Mouse (Mus musculus): Measurements from ENCODE around the gene 4930556J24Rik. TPM values are rescaled to one million over a fixed set of nuclear protein-coding genes. Genes with fewer than 3 reads are reported as not detected.
"Not testable (repeated sequence)": the region's sequence is repeated elsewhere in the genome, so short reads cannot be mapped to it uniquely, and the experiment has no call there.

4930556J24Rik gene
- polyA plus RNA-seq, 1 experiment from 2014 or later: 0.18 TPM

DNA sequence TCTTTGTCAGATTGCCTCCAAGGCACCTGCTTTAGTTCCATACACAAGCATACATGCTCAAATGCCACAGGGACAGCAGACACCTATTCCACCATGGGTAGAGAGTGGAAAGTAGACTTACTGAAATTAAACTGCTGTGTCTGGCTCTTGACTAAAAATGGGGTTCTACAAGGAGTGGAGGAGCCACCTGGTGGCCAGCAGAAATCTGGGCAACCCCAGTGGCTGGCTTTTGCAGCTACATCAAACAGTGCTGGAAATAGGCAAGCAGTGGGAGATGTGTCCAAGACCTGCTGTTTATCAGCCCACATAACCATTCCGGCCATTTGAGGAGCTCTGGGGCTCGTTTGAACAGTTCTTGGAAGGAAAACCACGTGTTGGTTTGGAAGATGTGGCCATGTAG, 6.7 kb downstream of the 4930556J24Rik start:
- Histone ChIP-seq H3K36me3 (peaks cover 68% of the 10 kb centered on the region), H3K9me3 (no peaks in the 10 kb centered on the region), H3K27ac (no peak overlapping the region), H3K4me1 (peaks cover 3% of the 10 kb centered on the region), H3K9ac (no peak overlapping the region), H3K4me2 (replicated peaks) (no peak overlapping the region), H3K27me3 (no peaks in the 10 kb centered on the region), H3K4me3 (no peak overlapping the region)
- WGBS: 87% methylated on average over 3 of the region's 3 CpGs
- no peak for ATAC-seq (ENCODE audit: insufficient number of reproducible peaks, insufficient read depth, low FRiP score, low TSS enrichment)

GRCm38 (mm10) chr11:3964416-3965172, 12.0 kb downstream of the 4930556J24Rik start:
- H3K36me3 ChIP-seq: peaks cover 15% of the 10 kb centered on the region
- H3K27me3 ChIP-seq: no peaks in the 10 kb centered on the region
- whole genome bisulfite sequencing: 15% methylated on average over 11 of the region's 11 CpGs
- peaks cover 7% of the 10 kb centered on the region for H3K4me1 ChIP-seq
- H3K27ac ChIP-seq: no peak overlapping the region
- ATAC-seq (ENCODE audit: insufficient number of reproducible peaks, insufficient read depth, low FRiP score, low TSS enrichment): no peak
- peak overlapping the region; percentile 88 for H3K4me3 ChIP-seq
- H3K9me3 ChIP-seq: no peaks in the 10 kb centered on the region
- peak overlapping the region; percentile 78 for H3K9ac ChIP-seq
- peak overlapping the region; percentile 84 for H3K4me2 ChIP-seq (replicated peaks)

DNA sequence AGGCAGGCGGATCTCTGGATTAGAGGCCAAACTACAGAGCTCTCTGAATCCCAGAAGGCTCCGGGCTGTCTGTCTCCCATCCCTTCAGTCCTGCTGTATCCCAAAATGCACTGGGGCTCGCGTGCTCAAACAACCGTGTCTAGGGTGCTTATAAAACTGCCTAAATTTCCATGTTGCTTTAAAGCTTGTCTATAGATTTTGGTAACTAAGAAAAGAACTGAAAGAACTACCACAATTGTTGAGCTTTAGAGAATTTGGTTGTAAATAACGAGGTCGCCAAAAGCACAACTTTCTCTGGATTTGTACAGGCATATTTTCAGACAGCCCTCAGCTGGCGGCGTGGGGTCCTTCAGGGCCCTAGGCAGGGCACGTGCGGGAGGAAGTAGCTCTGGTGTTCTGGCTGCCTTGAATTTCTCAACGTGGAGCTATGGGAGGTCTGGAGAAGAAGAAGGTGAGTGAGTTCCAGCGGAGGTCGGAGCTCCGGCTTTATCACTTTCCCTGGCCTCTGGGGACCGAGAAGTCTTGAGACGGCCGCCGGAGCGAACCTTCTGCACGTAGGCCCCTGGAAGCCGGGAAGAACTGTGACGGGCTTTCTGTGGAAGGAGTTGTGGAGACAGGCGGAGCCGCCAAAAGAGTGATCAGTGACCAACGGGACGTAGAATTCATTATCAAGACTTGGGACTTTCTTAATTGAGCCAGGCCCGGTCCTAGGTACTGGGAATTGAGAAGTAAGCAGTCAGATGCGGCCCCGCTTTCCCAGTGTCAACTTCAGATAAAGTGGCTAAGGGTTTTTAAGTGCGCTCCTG, 12.8 kb downstream of the 4930556J24Rik start, which contains the start of gene Pes1:
TSS of gene Pes1 (plus strand) at position 366 of the 806 bp plus-strand sequence.
- Histone ChIP-seq H3K27me3 (no peaks in the 10 kb centered on the region), H3K36me3 (peaks cover 8% of the 10 kb centered on the region; the same call in 1 of the 2 replicates), H3K4me2 (replicated peaks) (peak within 1 kb of the TSS; percentile 84), H3K9ac (peak within 1 kb of the TSS; percentile 78), H3K4me1 (peaks cover 7% of the 10 kb centered on the region), H3K4me3 (peak within 1 kb of the TSS; percentile 88), H3K27ac (peak within 1 kb of the TSS; percentile 20; the same call in 1 of the 2 replicates), H3K9me3 (no peaks in the 10 kb centered on the region)
- under 1% methylated on average over 31 of the region's 31 CpGs for WGBS
- ATAC-seq (ENCODE audit: insufficient number of reproducible peaks, insufficient read depth, low FRiP score, low TSS enrichment): peak; percentile 89

DNA sequence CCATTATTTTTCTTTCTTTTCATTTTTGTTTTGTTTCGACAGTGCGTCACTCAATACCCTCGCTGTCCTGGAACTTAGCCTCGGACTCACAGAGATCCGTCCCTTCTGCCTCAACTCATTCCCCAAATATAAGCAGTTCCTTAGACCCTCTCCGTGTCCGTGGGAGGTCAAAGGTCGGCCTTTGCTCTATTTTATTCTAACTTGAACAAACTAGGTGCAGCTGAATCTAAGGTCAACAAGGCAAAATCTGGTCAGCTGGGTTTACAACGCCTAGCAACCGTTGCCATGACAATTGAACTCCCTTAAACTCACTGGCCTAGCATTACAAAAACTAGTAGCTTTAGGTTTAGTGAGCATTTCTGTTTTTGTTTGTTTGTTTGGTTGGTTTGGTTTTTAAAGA, 13.4 kb downstream of the 4930556J24Rik start:
- no peaks in the 10 kb centered on the region for H3K9me3 ChIP-seq
- peak overlapping the region; percentile 20; the same call in 1 of the 2 replicates for H3K27ac ChIP-seq
- no peak for ATAC-seq (ENCODE audit: insufficient number of reproducible peaks, insufficient read depth, low FRiP score, low TSS enrichment)
- H3K4me3 ChIP-seq: peak overlapping the region; percentile 88
- no peak overlapping the region for H3K9ac ChIP-seq
- peak overlapping the region; percentile 84 for H3K4me2 ChIP-seq (replicated peaks)
- peaks cover 3% of the 10 kb centered on the region; the same call in 1 of the 2 replicates for H3K36me3 ChIP-seq
- H3K4me1 ChIP-seq: peaks cover 7% of the 10 kb centered on the region
- no peaks in the 10 kb centered on the region for H3K27me3 ChIP-seq
- 80% methylated on average over 10 of the region's 10 CpGs for WGBS

- H3K36me3 ChIP-seq: no peaks in the 10 kb centered on the region
- no peak overlapping the region for H3K4me3 ChIP-seq
- H3K4me2 ChIP-seq (replicated peaks): no peak overlapping the region
- no peaks in the 10 kb centered on the region for H3K9me3 ChIP-seq
- H3K9ac ChIP-seq: no peak overlapping the region
- 72% methylated on average over 3 of the region's 3 CpGs for WGBS
- no peak overlapping the region for H3K27ac ChIP-seq
- H3K4me1 ChIP-seq: peaks cover 7% of the 10 kb centered on the region
- no peak for ATAC-seq (ENCODE audit: insufficient number of reproducible peaks, insufficient read depth, low FRiP score, low TSS enrichment)
- H3K27me3 ChIP-seq: no peaks in the 10 kb centered on the region
These were observed 14.8 kb downstream of the 4930556J24Rik start for GRCm38 (mm10) chr11:3961761-3962160.

DNA sequence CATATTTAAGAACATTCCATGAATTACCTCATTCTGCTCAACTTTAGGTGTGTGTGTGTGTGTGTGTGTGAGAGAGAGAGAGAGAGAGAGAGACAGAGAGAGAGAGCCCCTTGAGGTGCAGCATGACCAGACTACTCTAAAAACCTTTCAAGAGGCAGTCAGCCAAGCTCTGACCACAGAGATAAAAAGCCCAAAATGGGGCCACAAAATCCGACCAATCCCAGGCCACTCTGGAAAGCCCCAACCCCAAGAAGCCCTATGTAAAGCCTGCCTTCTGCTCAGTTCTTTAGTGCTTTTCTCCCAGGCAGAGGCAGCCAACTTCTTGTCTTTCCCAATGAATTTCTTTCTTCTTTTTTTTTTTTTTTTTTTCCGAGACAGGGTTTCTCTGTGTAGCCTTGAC, 15.7 kb downstream of the 4930556J24Rik start:
- no peaks in the 10 kb centered on the region for H3K27me3 ChIP-seq
- no peak overlapping the region for H3K4me3 ChIP-seq
- 41% methylated on average over 2 of the region's 2 CpGs for WGBS
- no peak overlapping the region for H3K4me2 ChIP-seq (replicated peaks)
- H3K9ac ChIP-seq: no peak overlapping the region
- H3K9me3 ChIP-seq: no peaks in the 10 kb centered on the region
- ATAC-seq (ENCODE audit: insufficient number of reproducible peaks, insufficient read depth, low FRiP score, low TSS enrichment): no peak
- H3K4me1 ChIP-seq: peaks cover 7% of the 10 kb centered on the region
- H3K36me3 ChIP-seq: no peaks in the 10 kb centered on the region
- no peak overlapping the region for H3K27ac ChIP-seq

GRCm38 (mm10) chr11:3955371-3955770, 21.2 kb downstream of the 4930556J24Rik start:
- not testable (repeated sequence) for ATAC-seq (ENCODE audit: insufficient number of reproducible peaks, insufficient read depth, low FRiP score, low TSS enrichment); H3K36me3 ChIP-seq

GRCm38 (mm10) chr11:3954876-3955275, 21.7 kb downstream of the 4930556J24Rik start:
- not testable (repeated sequence) for H3K4me1 ChIP-seq; H3K27ac ChIP-seq; H3K36me3 ChIP-seq; H3K9me3 ChIP-seq; H3K27me3 ChIP-seq; H3K4me2 ChIP-seq (replicated peaks); H3K4me3 ChIP-seq; H3K9ac ChIP-seq; ATAC-seq (ENCODE audit: insufficient number of reproducible peaks, insufficient read depth, low FRiP score, low TSS enrichment)
- 80% methylated on average over 5 of the region's 5 CpGs for WGBS

More at GRCm38 (mm10) chr11:3955371-3955770, 21.2 kb downstream of the 4930556J24Rik start:
- WGBS: 79% methylated on average over 4 of the region's 4 CpGs
- H3K27me3 ChIP-seq; H3K27ac ChIP-seq; H3K4me2 ChIP-seq (replicated peaks); H3K4me1 ChIP-seq; H3K9me3 ChIP-seq; H3K9ac ChIP-seq; H3K4me3 ChIP-seq: not testable (repeated sequence)

DNA sequence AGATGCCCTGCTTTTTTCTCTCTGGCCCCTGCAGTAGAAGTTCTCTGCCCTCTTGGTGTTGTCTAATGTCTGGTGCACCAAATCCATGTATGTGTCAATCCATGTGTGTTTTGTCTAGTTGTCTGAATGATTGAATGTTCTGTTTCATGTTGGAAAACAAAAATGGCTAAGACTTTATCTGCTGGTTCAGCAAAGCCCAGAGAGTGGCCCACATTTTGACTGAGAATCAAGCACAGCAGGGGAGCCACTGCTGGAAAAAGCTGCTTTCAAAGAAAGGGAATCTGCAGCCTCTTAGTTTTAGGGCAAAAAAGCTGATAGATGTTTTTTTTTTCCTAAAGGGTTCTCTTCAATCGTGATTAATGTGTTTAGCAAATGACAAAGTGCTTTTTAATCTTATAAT, 30.2 kb downstream of the 4930556J24Rik start:
- ATAC-seq (ENCODE audit: insufficient number of reproducible peaks, insufficient read depth, low FRiP score, low TSS enrichment): no peak
- H3K27ac ChIP-seq: no peak overlapping the region
- H3K9me3 ChIP-seq: no peaks in the 10 kb centered on the region
- no peaks in the 10 kb centered on the region for H3K36me3 ChIP-seq
- 17% methylated on average over 1 of the region's 1 CpGs for WGBS
- no peak overlapping the region for H3K9ac ChIP-seq
- no peaks in the 10 kb centered on the region; the same call in 1 of the 2 replicates for H3K27me3 ChIP-seq
- H3K4me1 ChIP-seq: no peaks in the 10 kb centered on the region
- H3K4me2 ChIP-seq (replicated peaks): no peak overlapping the region
- H3K4me3 ChIP-seq: no peak overlapping the region

- no peaks in the 10 kb centered on the region for H3K9me3 ChIP-seq
- no peak for ATAC-seq (ENCODE audit: insufficient number of reproducible peaks, insufficient read depth, low FRiP score, low TSS enrichment)
- no peak overlapping the region for H3K4me2 ChIP-seq (replicated peaks)
- no peak overlapping the region for H3K9ac ChIP-seq
- no peaks in the 10 kb centered on the region for H3K4me1 ChIP-seq
- H3K27ac ChIP-seq: no peak overlapping the region
- 87% methylated on average over 7 of the region's 7 CpGs for WGBS
- H3K36me3 ChIP-seq: no peaks in the 10 kb centered on the region
- no peak overlapping the region for H3K4me3 ChIP-seq
- no peaks in the 10 kb centered on the region; the same call in 1 of the 2 replicates for H3K27me3 ChIP-seq
These were observed 35.2 kb downstream of the 4930556J24Rik start for GRCm38 (mm10) chr11:3941371-3941770.

DNA sequence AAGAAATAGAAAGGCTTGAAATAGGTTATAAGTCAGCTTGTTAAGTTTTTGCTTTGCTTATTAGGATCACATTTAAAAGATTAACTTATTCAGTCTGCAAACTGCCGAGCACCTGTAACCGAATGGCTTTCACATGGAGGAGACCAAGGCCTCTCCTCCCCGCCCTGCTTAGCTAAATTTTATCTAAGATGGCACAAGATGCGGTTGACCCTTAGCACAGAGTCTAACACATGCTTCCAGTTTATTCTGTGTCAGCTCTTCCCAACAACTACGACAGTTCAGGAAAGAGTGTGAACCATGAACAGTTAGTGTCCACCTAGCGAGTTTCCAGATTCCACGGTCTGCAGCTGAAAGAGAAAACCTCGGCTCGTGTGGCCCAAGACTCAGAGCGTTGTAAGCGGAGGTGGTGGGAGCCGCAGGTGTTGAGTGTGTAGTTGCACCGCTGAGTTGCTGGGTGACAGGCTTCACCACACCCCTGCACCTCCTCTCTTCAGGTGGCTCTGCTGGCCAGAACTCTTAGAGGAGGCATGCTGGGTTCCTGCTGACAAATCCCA, 39.2 kb downstream of the 4930556J24Rik start:
- ATAC-seq (ENCODE audit: insufficient number of reproducible peaks, insufficient read depth, low FRiP score, low TSS enrichment): no peak
- no peaks in the 10 kb centered on the region for H3K36me3 ChIP-seq
- WGBS: 77% methylated on average over 13 of the region's 13 CpGs

More for the DNA sequence above, 39.2 kb downstream of the 4930556J24Rik start:
- Histone ChIP-seq H3K9me3 (no peaks in the 10 kb centered on the region), H3K4me2 (replicated peaks) (no peak overlapping the region), H3K9ac (no peak overlapping the region), H3K27ac (no peak overlapping the region), H3K27me3 (no peaks in the 10 kb centered on the region), H3K4me1 (no peaks in the 10 kb centered on the region), H3K4me3 (no peak overlapping the region)
